ENCODE assay signal across 22 mouse cellular contexts in the genomic region with DNA sequence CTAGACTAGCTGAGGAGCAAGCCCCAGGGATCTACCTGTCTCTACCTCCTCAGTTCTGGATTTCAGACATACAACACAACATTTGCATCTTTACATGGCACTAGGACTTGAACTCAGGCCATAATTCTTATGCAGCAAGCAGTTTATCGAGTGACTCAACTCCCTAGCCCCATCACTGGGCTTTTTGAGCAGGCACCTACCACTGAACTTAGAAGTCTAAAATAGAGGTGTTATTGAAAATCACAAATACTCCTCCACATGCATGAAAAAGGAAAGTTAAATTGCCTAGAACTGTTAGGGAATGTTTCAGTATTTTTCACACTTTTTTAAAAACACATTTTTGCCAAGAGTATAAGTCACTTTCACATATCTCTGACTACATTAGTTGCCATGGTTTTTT. TPM values are rescaled to one million over a fixed set of nuclear protein-coding genes. Genes with fewer than 3 reads are reported as not detected.
A peak's percentile ranks its signal among the peaks of the same experiment; 100 is the strongest.
DNase-seq lines count a peak whose midpoint lies in the region; TF ChIP-seq lines count a peak whose summit lies in the region.
"Had no signal": no experiment of that assay in that cellular context is flagged by ENCODE, and none has a peak within 500 bp of the region (broad histone marks: within the 10 kb centered on the region; RNA-seq: fewer than 3 reads in every experiment).

No protein-coding gene starts in this region.

- DNase-seq in frontal cortex, adult 2 months (ENCODE audit: extremely low spot score in 1 of 2, low spot score in 1 of 2) = peak; percentile 47 to 48
- no peak for DNase-seq in frontal cortex, postnatal 10 days (ENCODE audit: low spot score in 2 of 2)
- DNase-seq in left cerebral cortex, adult 9 months (ENCODE audit: low spot score in 2 of 2) = peak; percentile 26
- no peak for DNase-seq in left cerebral cortex, adult 2 months (ENCODE audit: extremely low spot score in 1 of 2, low spot score in 2 of 2)
- DNase-seq in right cerebral cortex, adult 2 months (ENCODE audit: low spot score in 2 of 2) = peak; percentile 33 to 34
- no peak for DNase-seq in right cerebral cortex, postnatal 25 days
- no peak for DNase-seq in B cell, adult 2 months
- DNase-seq: adrenal gland, adult 8-10 months; adrenal gland, postnatal 25 days; cerebellum, adult 18-20 months; cerebellum, adult 9-10 months; cerebellum, postnatal 14 days; gastrocnemius, postnatal 25 days; heart, adult 18-20 months; heart, postnatal 14 days; heart, postnatal 4 days had no signal

- intact Hi-C loops in left cerebral cortex, adult 2 months (cut with DNase I) = loop anchor here (2.0 to 10.0 kb wide), 4 partner anchors 32 to 406 kb away; no protein-coding TSS in a partner anchor

- no peak overlapping the region for H3K4me3 ChIP-seq in left cerebral cortex, adult 2 months
- H3K4me3 ChIP-seq: forebrain, embryonic 10.5 days; forebrain, embryonic 13.5 days; heart, embryonic 10.5 days; heart, embryonic 13.5 days had no signal

- no peak overlapping the region for H3K27ac ChIP-seq in left cerebral cortex, adult 2 months
- H3K27ac ChIP-seq: forebrain, embryonic 10.5 days; forebrain, embryonic 13.5 days; heart, embryonic 10.5 days; heart, embryonic 13.5 days; hindbrain, embryonic 14.5 days; hindbrain, postnatal 0 days had no signal

- TF ChIP-seq CTCF in left cerebral cortex, adult 2 months (IDR thresholded peaks at IDR 0.05) = no peak

RNA-seq across cellular contexts. Expression of gene Aco1, which starts 39.9 kb away (rescaled TPM):
- 24.9 and 27.0 TPM in 2 replicates for polyA plus RNA-seq in frontal cortex, adult 2 months (2012; rRNA removed)
- total RNA-seq in left cerebral cortex, adult 2 months (2021) = 10 to 100 TPM; 26.8 to 28.2 TPM

Comparison
In these comparisons a context has a peak if more than half of its experiments do, and no peak if none do; other contexts are left out.
1. DNase-seq: peak in frontal cortex, adult 2 months (2 of 2), left cerebral cortex, adult 9 months (2 of 2) and right cerebral cortex, adult 2 months (2 of 2); none in frontal cortex, postnatal 10 days (0 of 2), left cerebral cortex, adult 2 months (0 of 2), right cerebral cortex, postnatal 25 days (single experiment) and B cell, adult 2 months (0 of 2).